Mouse (Mus musculus): Measurements from ENCODE around the gene Kcnk2.

DNA sequence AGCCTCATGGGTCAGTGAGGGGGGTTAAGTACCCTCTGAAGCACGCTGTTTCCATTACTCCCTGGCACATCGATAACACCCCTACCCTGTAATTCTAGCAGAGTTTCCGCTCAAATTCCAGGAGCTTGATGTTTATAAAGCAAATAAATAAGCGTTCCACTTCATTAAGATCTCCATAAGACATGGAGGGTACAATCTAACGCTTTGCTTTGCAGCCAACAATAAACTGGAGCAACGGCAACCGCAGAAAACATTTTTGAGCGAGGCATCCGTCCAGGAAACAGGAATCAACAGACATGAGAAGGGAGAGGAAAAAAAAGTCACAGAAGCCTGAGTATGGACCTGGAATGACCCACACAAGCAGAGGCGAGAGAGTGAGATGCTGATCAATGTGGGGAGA is 27.5 kb upstream of the Kcnk2 start:
- TF ChIP-seq CTCF (IDR thresholded peaks at IDR 0.05; ENCODE audit: insufficient read depth, low read depth, low read length) (no peak), POLR2A (IDR thresholded peaks at IDR 0.05; ENCODE audit: insufficient read depth, low read depth, low read length) (no peak)
